Mouse (Mus musculus) limb, embryonic 10.5 days (tissue): Measurements from ENCODE around the gene Cryab. TPM values are rescaled to one million over a fixed set of nuclear protein-coding genes. Genes with fewer than 3 reads are reported as not detected.

ENCODE experiments used
- DNase-seq: peaks from one replicate; pipeline ENCODE4 v3.0.0-alpha.2; 2017; ENCODE audit warnings: low spot score
- H3K27ac ChIP-seq: fragments of 300-500 bp; sonication (generic); 2 replicates; pipeline ENCODE4 v1.5.1; 2016; ENCODE audit warnings: mild to moderate bottlenecking
- H3K27me3 ChIP-seq: fragments of 300-500 bp; sonication (generic); 2 replicates; pipeline ENCODE4 v1.6.1; 2016; ENCODE audit warnings: low read depth, mild to moderate bottlenecking; ENCODE audit not compliant: poor library complexity, severe bottlenecking
- H3K36me3 ChIP-seq: fragments of 300-500 bp; sonication (generic); 2 replicates; pipeline ENCODE4 v1.6.1; 2016; ENCODE audit warnings: mild to moderate bottlenecking, moderate library complexity
- H3K4me1 ChIP-seq: fragments of 300-500 bp; sonication (generic); 2 replicates; pipeline ENCODE4 v1.6.1; 2016
- H3K4me3 ChIP-seq: fragments of 300-500 bp; sonication (generic); 2 replicates; pipeline ENCODE4 v1.5.1; 2016; ENCODE audit warnings: mild to moderate bottlenecking, moderate library complexity
- H3K9me3 ChIP-seq: fragments of 300-500 bp; sonication (generic); replicated peaks from 2 replicates; pipeline ENCODE4 v1.6.1; 2016; ENCODE audit warnings: mild to moderate bottlenecking
- WGBS: fragments of 180-500 bp; shearing (Covaris S2); methylation state at CpG from one replicate; pipeline ENCODE4 v1.1.7; 2016; 5-methylcytosine and 5-hydroxymethylcytosine counted together
- polyA plus RNA-seq: library from polyadenylated mRNA; unstranded; fragments of >200 nt; fragmentation: Nextera tagmentation; extraction: Ambion mirVana; gene quantifications from 2 replicates; pipeline ENCODE4 v1.2.1, GENCODE M21; 2016

The Cryab gene
- polyA plus RNA-seq, 1 experiment from 2014 or later, result 3.1 TPM

GRCm38 (mm10) chr9:50750706-50751105 is 419 bp upstream of the Cryab start:
- DNase-seq, result no peak
- peaks cover 48% of the 10 kb centered on the region for H3K27me3 ChIP-seq
- peaks cover 23% of the 10 kb centered on the region for H3K4me1 ChIP-seq
- 82% methylated on average over 6 of the region's 6 CpGs for whole genome bisulfite sequencing
- H3K27ac ChIP-seq, result peak overlapping the region; percentile 23; the same call in 1 of the 2 replicates
- H3K36me3 ChIP-seq, result no peaks in the 10 kb centered on the region
- H3K9me3 ChIP-seq, result no peaks in the 10 kb centered on the region
- no peak overlapping the region for H3K4me3 ChIP-seq

- DNase-seq, result no peak
- 64% methylated on average over 14 of the region's 14 CpGs for WGBS
- no peak within 1 kb of the TSS for H3K4me3 ChIP-seq
Measured at GRCm38 (mm10) chr9:50752054-50752602, 1.0 kb downstream of the Cryab start, which contains the start of gene Hspb2. Hspb2 (minus strand) TSS chr9:50752354.

GRCm38 (mm10) chr9:50752784-50753615 is 1.9 kb downstream of the Cryab start:
- Histone ChIP-seq H3K36me3 (no peaks in the 10 kb centered on the region), H3K27me3 (peaks cover 28% of the 10 kb centered on the region), H3K27ac (no peak overlapping the region), H3K4me3 (no peak overlapping the region), H3K4me1 (peaks cover 13% of the 10 kb centered on the region), H3K9me3 (no peaks in the 10 kb centered on the region)
- DNase-seq, result no peak
- WGBS, result 73% methylated on average over 17 of the region's 17 CpGs

More at GRCm38 (mm10) chr9:50752054-50752602, 1.0 kb downstream of the Cryab start, which contains the start of gene Hspb2:
- no peaks in the 10 kb centered on the region for H3K9me3 ChIP-seq
- H3K36me3 ChIP-seq, result no peaks in the 10 kb centered on the region
- H3K4me1 ChIP-seq, result peaks cover 13% of the 10 kb centered on the region
- H3K27ac ChIP-seq, result peak within 1 kb of the TSS; percentile 23; the same call in 1 of the 2 replicates
- peaks cover 34% of the 10 kb centered on the region for H3K27me3 ChIP-seq

GRCm38 (mm10) chr9:50753947-50754346 is 2.8 kb downstream of the Cryab start:
- Histone ChIP-seq H3K4me3 (no peak overlapping the region), H3K4me1 (peaks cover 13% of the 10 kb centered on the region), H3K36me3 (no peaks in the 10 kb centered on the region), H3K27ac (no peak overlapping the region), H3K27me3 (peaks cover 28% of the 10 kb centered on the region), H3K9me3 (no peaks in the 10 kb centered on the region)
- no peak for DNase-seq
- WGBS, result 78% methylated on average over 7 of the region's 7 CpGs

- no peak overlapping the region for H3K4me3 ChIP-seq
- H3K4me1 ChIP-seq, result peaks cover 9% of the 10 kb centered on the region; the same call in 1 of the 2 replicates
- H3K27ac ChIP-seq, result no peak overlapping the region
- 64% methylated on average over 5 of the region's 5 CpGs for WGBS
- DNase-seq, result no peak
- H3K36me3 ChIP-seq, result no peaks in the 10 kb centered on the region
- no peaks in the 10 kb centered on the region for H3K9me3 ChIP-seq
- peaks cover 18% of the 10 kb centered on the region for H3K27me3 ChIP-seq
Measured at GRCm38 (mm10) chr9:50756711-50757110, 5.6 kb downstream of the Cryab start.

- no peak for DNase-seq
- H3K27me3 ChIP-seq, result no peaks in the 10 kb centered on the region
- no peaks in the 10 kb centered on the region for H3K36me3 ChIP-seq
- no peaks in the 10 kb centered on the region for H3K4me1 ChIP-seq
- WGBS, result 65% methylated on average over 6 of the region's 6 CpGs
- no peak overlapping the region for H3K4me3 ChIP-seq
- H3K9me3 ChIP-seq, result no peaks in the 10 kb centered on the region
- no peak overlapping the region for H3K27ac ChIP-seq
Measured at GRCm38 (mm10) chr9:50761520-50762243, 10.6 kb downstream of the Cryab start.

- Histone ChIP-seq H3K4me1 (peaks cover 6% of the 10 kb centered on the region), H3K9me3 (no peaks in the 10 kb centered on the region), H3K27me3 (no peaks in the 10 kb centered on the region), H3K4me3 (no peak overlapping the region), H3K36me3 (no peaks in the 10 kb centered on the region), H3K27ac (no peak overlapping the region)
- 76% methylated on average over 1 of the region's 1 CpGs for WGBS
- no peak for DNase-seq
Measured at GRCm38 (mm10) chr9:50763331-50763730, 12.2 kb downstream of the Cryab start.

- no peaks in the 10 kb centered on the region for H3K9me3 ChIP-seq
- H3K4me1 ChIP-seq, result peaks cover 16% of the 10 kb centered on the region
- peaks cover 14% of the 10 kb centered on the region for H3K36me3 ChIP-seq
- no peaks in the 10 kb centered on the region for H3K27me3 ChIP-seq
- peak overlapping the region; percentile 94 for H3K27ac ChIP-seq
- no peak for DNase-seq
- H3K4me3 ChIP-seq, result peak overlapping the region; percentile 61
- WGBS, result 7% methylated on average over 17 of the region's 17 CpGs
Measured at GRCm38 (mm10) chr9:50767531-50768106, 16.5 kb downstream of the Cryab start.

- Histone ChIP-seq H3K27me3 (no peaks in the 10 kb centered on the region), H3K4me1 (peaks cover 16% of the 10 kb centered on the region), H3K36me3 (peaks cover 16% of the 10 kb centered on the region), H3K9me3 (no peaks in the 10 kb centered on the region), H3K27ac (peak within 1 kb of the TSS; percentile 94), H3K4me3 (peak within 1 kb of the TSS; percentile 61)
- WGBS, result 5% methylated on average over 59 of the region's 59 CpGs
- peak; percentile 98 for DNase-seq
Measured at GRCm38 (mm10) chr9:50768107-50769002, 17.2 kb downstream of the Cryab start, which contains the start of gene Fdxacb1. Fdxacb1 (plus strand) TSS chr9:50768236.

- DNase-seq, result no peak
- Histone ChIP-seq H3K27me3 (no peaks in the 10 kb centered on the region), H3K27ac (no peak overlapping the region), H3K4me1 (peaks cover 27% of the 10 kb centered on the region), H3K9me3 (no peaks in the 10 kb centered on the region), H3K4me3 (no peak overlapping the region), H3K36me3 (peaks cover 16% of the 10 kb centered on the region)
- WGBS, result 97% methylated on average over 2 of the region's 2 CpGs
Measured at GRCm38 (mm10) chr9:50770011-50770410, 18.9 kb downstream of the Cryab start.

- Histone ChIP-seq H3K27ac (no peak overlapping the region), H3K9me3 (no peaks in the 10 kb centered on the region), H3K27me3 (no peaks in the 10 kb centered on the region), H3K4me1 (peaks cover 24% of the 10 kb centered on the region), H3K36me3 (peaks cover 36% of the 10 kb centered on the region), H3K4me3 (no peak overlapping the region)
- 76% methylated on average over 4 of the region's 4 CpGs for WGBS
- no peak for DNase-seq
Measured at GRCm38 (mm10) chr9:50774026-50774462, 22.9 kb downstream of the Cryab start.
